Mouse (Mus musculus) kidney, adult 18-20 months (tissue): ENCODE measurements around the gene Cpa1.
A peak's percentile ranks its signal among the peaks of the same experiment; 100 is the strongest.

Source experiments
- DNase-seq: peaks from one replicate; pipeline ENCODE4 v3.0.0; 2021

Gene Cpa1

DNA sequence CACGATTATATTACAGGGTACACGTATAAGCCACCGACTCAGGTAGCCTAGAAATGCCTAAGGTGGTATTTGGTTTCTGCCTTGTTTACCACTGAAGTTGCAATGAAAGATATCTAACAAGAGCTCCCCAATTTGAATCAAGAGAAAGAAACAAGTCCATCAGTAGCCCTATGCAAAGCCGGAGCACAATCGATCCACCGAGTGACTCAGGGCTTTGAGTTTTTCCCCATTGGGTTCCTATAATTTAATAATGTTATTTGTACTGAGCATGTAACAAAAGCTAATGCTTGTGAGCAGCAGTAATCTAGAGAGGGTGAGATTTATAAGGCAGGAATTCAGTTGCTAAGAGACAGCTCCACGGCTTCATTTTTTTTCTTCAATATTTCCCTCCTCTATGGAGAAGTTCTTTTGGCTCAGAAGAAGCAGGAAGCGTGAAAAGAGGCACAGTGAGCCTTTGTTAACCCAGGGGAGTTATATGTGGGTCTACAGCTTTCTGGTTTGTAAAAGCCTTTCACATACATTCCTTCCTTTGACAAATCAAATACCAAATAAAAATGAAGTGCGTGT, 35.8 kb downstream of the Cpa1 start:
- DNase-seq, result no peak

GRCm38 (mm10) chr6:30675281-30675771, 36.3 kb downstream of the Cpa1 start:
- no peak for DNase-seq

GRCm38 (mm10) chr6:30676506-30676905, 37.5 kb downstream of the Cpa1 start:
- DNase-seq, result no peak

DNA sequence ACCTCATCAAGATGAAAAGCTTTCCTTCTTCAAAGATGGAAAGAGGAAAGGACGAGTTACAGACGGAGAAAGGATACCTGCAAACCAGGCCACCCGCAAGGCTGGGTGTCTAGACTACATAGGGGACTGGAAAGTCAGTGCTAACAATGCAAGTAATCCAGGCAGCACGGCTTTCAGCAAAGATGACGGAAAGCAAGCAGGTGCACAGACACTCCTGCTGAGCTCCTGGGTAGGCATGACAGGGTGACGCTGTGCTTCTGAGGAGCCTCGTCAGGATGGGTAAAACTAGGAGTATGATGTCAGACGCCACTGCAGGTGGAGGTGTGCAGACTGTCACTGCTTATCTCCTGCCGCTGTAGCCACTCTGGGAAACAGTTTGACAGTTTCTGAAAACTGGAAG, 38.6 kb downstream of the Cpa1 start:
- DNase-seq, result no peak

- no peak for DNase-seq
Observed at GRCm38 (mm10) chr6:30678482-30678881, 39.5 kb downstream of the Cpa1 start.

GRCm38 (mm10) chr6:30679567-30679966, 40.5 kb downstream of the Cpa1 start:
- DNase-seq, result no peak

GRCm38 (mm10) chr6:30680442-30680841, 41.4 kb downstream of the Cpa1 start:
- no peak for DNase-seq

DNA sequence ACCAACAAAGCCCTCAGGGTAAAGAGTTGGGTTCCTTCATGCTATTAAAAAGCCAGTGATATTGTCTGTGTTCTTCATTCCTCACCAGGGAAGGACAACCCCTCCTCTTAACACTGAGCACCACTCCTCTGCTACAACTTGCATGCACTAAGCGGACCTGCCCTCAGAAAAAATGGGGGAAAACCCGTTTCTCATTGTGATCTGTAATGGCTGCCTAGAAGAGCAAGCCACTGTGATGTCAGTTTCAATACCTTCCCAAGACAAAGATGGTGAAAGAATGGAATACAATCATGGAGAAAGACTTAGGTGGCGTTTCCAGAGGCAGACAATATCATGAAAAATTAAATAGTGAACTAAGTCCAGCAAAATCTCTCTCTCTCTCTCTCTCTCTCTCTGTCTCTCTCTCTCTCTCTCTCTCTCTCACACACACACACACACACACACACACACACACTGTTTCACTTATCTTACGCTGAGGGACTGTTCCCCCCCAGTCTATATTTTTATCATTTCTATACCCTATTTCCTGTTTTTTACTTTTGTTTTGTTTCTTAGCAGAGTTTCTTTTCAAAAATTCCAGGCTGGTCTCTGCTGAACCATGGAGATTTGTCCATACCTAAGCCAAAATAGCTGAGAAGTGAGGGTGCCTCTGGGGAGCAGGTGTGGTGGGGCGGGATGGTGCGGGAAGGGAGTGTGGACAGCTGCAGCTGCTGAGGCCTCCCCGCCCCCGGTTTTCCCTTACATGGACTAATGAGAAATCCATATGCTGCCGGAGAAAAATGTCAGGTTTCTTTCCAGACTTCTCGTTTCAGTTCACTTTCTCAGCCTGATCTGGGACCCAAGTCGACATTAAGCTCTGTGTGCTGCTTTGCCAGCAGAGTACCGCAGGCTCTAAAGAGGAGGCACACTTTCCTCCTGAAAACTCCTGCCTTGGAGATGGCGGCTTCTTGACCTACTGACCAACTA, 43.2 kb downstream of the Cpa1 start:
- no peak for DNase-seq

- no peak for DNase-seq
Observed at GRCm38 (mm10) chr6:30684570-30684969, 45.6 kb downstream of the Cpa1 start.

DNA sequence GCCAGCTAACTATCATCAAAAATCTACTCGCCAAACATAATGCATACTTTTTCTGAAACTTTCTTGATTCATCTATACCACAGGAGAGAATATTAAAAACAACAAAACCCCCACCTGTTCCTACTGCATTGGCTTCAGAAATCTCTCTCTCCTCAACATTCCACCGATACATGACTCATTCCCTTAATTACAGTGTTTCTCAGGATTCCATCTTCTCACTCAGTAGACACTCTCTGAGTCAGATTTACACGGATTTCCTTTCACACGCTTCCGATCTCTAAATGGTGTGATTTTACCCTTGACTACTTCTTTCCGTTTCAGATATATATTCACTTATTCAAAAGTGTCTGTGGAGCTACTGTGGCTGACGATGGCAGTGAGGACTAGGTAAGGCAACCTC, 48.2 kb downstream of the Cpa1 start:
- no peak for DNase-seq

DNA sequence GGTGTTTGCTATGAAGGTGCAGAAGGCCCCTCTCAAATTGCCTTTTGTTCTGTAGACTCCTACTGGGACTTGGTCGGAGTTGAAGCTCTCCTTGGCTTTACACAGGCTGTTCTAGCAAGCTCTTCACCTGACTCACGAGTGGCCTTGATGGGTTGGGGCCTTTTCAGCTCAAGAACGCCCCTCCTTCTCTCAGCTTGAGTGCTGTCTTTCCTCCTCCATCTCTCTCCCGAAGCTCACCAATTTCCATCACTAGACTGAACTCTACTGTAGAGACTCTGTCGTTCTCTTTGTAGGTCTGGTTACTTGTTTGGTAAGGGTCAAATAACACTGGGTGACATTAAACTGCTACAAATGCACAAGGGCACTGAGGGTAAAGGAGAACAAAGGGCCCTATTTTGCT, 53.8 kb downstream of the Cpa1 start:
- no peak for DNase-seq

DNA sequence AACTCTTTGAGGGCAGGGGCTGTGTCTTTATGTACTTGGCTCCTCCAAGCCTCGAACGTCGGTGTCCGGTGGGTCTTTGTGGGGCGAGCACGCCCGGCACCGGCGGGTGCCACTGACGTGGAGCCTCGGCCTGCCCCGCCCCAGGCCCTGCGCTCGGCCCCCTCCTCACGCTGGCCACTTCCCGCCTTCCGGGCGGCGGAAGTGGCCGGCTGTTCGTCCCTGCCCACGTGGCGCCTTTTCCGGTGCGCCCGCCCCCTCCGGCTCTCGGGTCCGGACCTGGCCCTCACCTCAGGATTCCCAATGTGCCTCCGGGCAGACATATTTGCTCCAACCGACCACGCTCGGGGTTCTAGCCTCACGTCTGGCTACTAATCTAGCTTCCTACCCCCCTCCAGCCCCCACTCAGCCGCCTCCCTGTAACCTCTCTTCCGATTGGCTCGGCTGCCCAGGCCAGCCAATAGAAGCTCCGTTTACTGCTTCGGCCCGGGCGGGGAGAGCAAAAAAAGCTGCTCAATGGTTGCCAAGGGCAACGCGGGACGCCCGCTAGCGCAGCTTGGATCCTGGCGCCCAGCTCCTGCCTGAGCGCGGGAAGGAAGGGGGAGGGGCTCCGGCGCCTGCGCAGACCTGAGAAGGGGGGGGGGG, 54.5 kb downstream of the Cpa1 start, which contains the start of gene Cep41:
TSS of gene Cep41 (minus strand) at position 400 of the 642 bp plus-strand sequence.
- DNase-seq, result peak; percentile 96

- DNase-seq, result no peak
Observed at GRCm38 (mm10) chr6:30694209-30694608, 55.2 kb downstream of the Cpa1 start.
